Mouse (Mus musculus): Measurements from ENCODE around the gene Rora. TPM values are rescaled to one million over a fixed set of nuclear protein-coding genes. Genes with fewer than 3 reads are reported as not detected.
"Not testable (repeated sequence)": the region's sequence is repeated elsewhere in the genome, so short reads cannot be mapped to it uniquely, and the experiment has no call there.

The Rora gene
- total RNA-seq, 2 experiments from 2014 or later, result 0.17 TPM; not detected in 1

- ATAC-seq (replicated peaks; ENCODE audit: low FRiP score, poor library complexity, severe bottlenecking), result no peak
These were observed 382.7 kb downstream of the Rora start for GRCm38 (mm10) chr9:69036296-69036695.

GRCm38 (mm10) chr9:69043920-69044613 lies 390.5 kb downstream of the Rora start:
- no peak for ATAC-seq (replicated peaks; ENCODE audit: low FRiP score, poor library complexity, severe bottlenecking)

GRCm38 (mm10) chr9:69044614-69045133 lies 391.1 kb downstream of the Rora start:
- no peak for ATAC-seq (replicated peaks; ENCODE audit: low FRiP score, poor library complexity, severe bottlenecking)

- ATAC-seq (replicated peaks; ENCODE audit: low FRiP score, poor library complexity, severe bottlenecking), result no peak
These were observed 392.3 kb downstream of the Rora start for GRCm38 (mm10) chr9:69045908-69046307.

- ATAC-seq (replicated peaks; ENCODE audit: low FRiP score, poor library complexity, severe bottlenecking), result no peak
These were observed 397.3 kb downstream of the Rora start for GRCm38 (mm10) chr9:69050856-69051255.

GRCm38 (mm10) chr9:69051890-69052289 lies 398.3 kb downstream of the Rora start:
- no peak for ATAC-seq (replicated peaks; ENCODE audit: low FRiP score, poor library complexity, severe bottlenecking)

- no peak for ATAC-seq (replicated peaks; ENCODE audit: low FRiP score, poor library complexity, severe bottlenecking)
These were observed 401.7 kb downstream of the Rora start for GRCm38 (mm10) chr9:69055302-69055701.

GRCm38 (mm10) chr9:69071203-69071867 lies 417.7 kb downstream of the Rora start:
- ATAC-seq (replicated peaks; ENCODE audit: low FRiP score, poor library complexity, severe bottlenecking), result no peak

- ATAC-seq (replicated peaks; ENCODE audit: low FRiP score, poor library complexity, severe bottlenecking), result no peak
These were observed 419.7 kb downstream of the Rora start for GRCm38 (mm10) chr9:69073271-69073670.

- ATAC-seq (replicated peaks; ENCODE audit: low FRiP score, poor library complexity, severe bottlenecking), result no peak
These were observed 430.6 kb downstream of the Rora start for GRCm38 (mm10) chr9:69084086-69084719.

GRCm38 (mm10) chr9:69084720-69085661 lies 431.4 kb downstream of the Rora start:
- no peak for ATAC-seq (replicated peaks; ENCODE audit: low FRiP score, poor library complexity, severe bottlenecking)

- ATAC-seq (replicated peaks; ENCODE audit: low FRiP score, poor library complexity, severe bottlenecking), result no peak
These were observed 433.3 kb downstream of the Rora start for GRCm38 (mm10) chr9:69086844-69087243.

GRCm38 (mm10) chr9:69087325-69087724 lies 433.7 kb downstream of the Rora start:
- ATAC-seq (replicated peaks; ENCODE audit: low FRiP score, poor library complexity, severe bottlenecking), result peak; percentile 80

GRCm38 (mm10) chr9:69090749-69091270 lies 437.2 kb downstream of the Rora start:
- no peak for ATAC-seq (replicated peaks; ENCODE audit: low FRiP score, poor library complexity, severe bottlenecking)

GRCm38 (mm10) chr9:69092119-69093013 lies 438.8 kb downstream of the Rora start:
- no peak for ATAC-seq (replicated peaks; ENCODE audit: low FRiP score, poor library complexity, severe bottlenecking)

GRCm38 (mm10) chr9:69100153-69100756 lies 446.7 kb downstream of the Rora start:
- not testable (repeated sequence) for ATAC-seq (replicated peaks; ENCODE audit: low FRiP score, poor library complexity, severe bottlenecking)

GRCm38 (mm10) chr9:69104321-69104720 lies 450.7 kb downstream of the Rora start:
- ATAC-seq (replicated peaks; ENCODE audit: low FRiP score, poor library complexity, severe bottlenecking), result no peak
